Mouse (Mus musculus) stomach, embryonic 16.5 days (tissue): ENCODE data around the gene Gm9821. TPM values are rescaled to one million over a fixed set of nuclear protein-coding genes. Genes with fewer than 3 reads are reported as not detected.

Experiments used
- ATAC-seq: fragments of 200-750 bp; cut with Nextera tagmentation; 2 replicates; pipeline ENCODE4 v1.8.0; 2017; ENCODE audit warnings: moderate number of reproducible peaks, moderate TSS enrichment; ENCODE audit not compliant: insufficient read depth, low FRiP score
- H3K27ac ChIP-seq: fragments of 300-500 bp; sonication (generic); 2 replicates; pipeline ENCODE4 v1.5.1; 2014; ENCODE audit warnings: low read length
- H3K27me3 ChIP-seq: fragments of 300-500 bp; sonication (generic); 2 replicates; pipeline ENCODE4 v1.6.1; 2014; ENCODE audit warnings: low read length, control low read depth, mixed read lengths; ENCODE audit not compliant: control insufficient read depth, insufficient read depth
- H3K36me3 ChIP-seq: fragments of 300-500 bp; sonication (generic); 2 replicates; pipeline ENCODE4 v1.6.1; 2014; ENCODE audit warnings: low read length; ENCODE audit not compliant: control insufficient read depth, insufficient read depth
- H3K4me1 ChIP-seq: fragments of 300-500 bp; sonication (generic); 2 replicates; pipeline ENCODE4 v1.6.1; 2014; ENCODE audit warnings: low read length, control low read depth, mixed read lengths; ENCODE audit not compliant: control insufficient read depth, insufficient read depth
- H3K4me2 ChIP-seq: fragments of 300-500 bp; sonication (generic); 2 replicates; pipeline ENCODE4 v1.6.1; 2014; ENCODE audit warnings: low read depth, low read length, mixed read lengths
- H3K4me3 ChIP-seq: fragments of 300-500 bp; sonication (generic); replicated peaks from 2 replicates; pipeline ENCODE4 v1.5.1; 2014; ENCODE audit warnings: mild to moderate bottlenecking, low read length
- H3K9ac ChIP-seq: fragments of 300-500 bp; sonication (generic); 2 replicates; pipeline ENCODE4 v1.6.1; 2014; ENCODE audit warnings: low read length
- H3K9me3 ChIP-seq: fragments of 300-500 bp; sonication (generic); replicated peaks from 2 replicates; pipeline ENCODE4 v1.6.1; 2016; ENCODE audit warnings: low read length, control low read depth; ENCODE audit not compliant: control insufficient read depth
- WGBS: fragments of 180-500 bp; shearing (Covaris S2); extraction: QIAGEN DNeasy Blood & Tissue Kit; methylation state at CpG from one replicate; pipeline ENCODE4 v1.1.7; 2014; 5-methylcytosine and 5-hydroxymethylcytosine counted together
- polyA plus RNA-seq: library from polyadenylated mRNA; unstranded; fragments of >200 nt; fragmentation: Nextera tagmentation; extraction: Ambion mirVana; gene quantifications from 2 replicates; pipeline ENCODE4 v1.2.1, GENCODE M21; 2015

The Gm9821 gene
- polyA plus RNA-seq, 1 experiment from 2014 or later, result 0.83 TPM

DNA sequence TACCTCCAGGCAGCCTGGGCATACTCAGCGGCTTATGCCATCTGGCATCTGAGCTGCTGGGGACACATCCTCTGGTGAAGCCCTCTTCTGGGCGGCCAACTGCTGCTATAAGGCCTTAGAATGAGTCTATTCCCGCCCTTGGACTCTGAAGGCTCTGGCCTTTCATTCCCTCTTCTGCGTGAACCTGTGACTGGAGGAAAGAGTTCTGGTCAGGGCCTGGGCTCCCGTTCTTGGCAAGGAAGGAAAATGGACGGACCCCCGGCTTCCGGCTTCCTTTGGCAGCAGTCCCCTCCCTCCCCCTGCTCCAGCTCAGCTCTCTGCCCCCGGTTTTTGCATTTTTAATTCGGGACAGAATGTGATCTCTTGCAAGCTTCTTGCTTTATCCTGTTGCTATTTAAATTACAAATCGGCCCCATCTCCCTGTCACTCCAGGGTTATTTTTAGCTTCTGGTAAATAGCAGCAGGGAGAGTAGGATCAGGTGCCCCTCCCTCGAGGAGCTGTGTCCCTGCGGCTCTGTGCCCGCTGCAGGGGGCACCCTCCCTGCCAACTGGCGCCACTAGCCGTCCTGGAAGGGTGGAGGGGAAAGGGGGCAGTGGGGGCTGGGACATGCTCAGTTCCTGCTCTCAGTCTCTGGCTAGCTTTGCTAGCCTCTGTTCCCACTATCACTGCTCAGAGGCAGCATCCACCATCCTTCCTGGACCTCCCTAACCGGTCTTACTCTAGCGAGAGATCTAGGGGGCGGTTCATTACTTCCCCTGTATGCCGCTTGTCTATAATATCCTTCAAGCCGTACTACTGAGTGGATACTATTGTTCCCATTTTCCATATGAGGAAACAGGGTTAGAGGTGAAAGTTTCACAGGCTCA is 26.0 kb downstream of the Gm9821 start:
- Histone ChIP-seq H3K4me3 (no peak overlapping the region), H3K27ac (peak overlapping the region; percentile 79), H3K27me3 (peaks cover 20% of the 10 kb centered on the region), H3K9me3 (no peaks in the 10 kb centered on the region), H3K4me2 (peak overlapping the region; percentile 33; the same call in 1 of the 2 replicates), H3K9ac (peak overlapping the region; percentile 40), H3K4me1 (peaks cover 23% of the 10 kb centered on the region), H3K36me3 (no peaks in the 10 kb centered on the region)
- WGBS, result 24% methylated on average over 21 of the region's 21 CpGs
- 0 out of 2 replicates have a peak, but pooled peaks have one; percentile 12 for ATAC-seq

- peak; percentile 43; the same call in 1 of the 2 replicates for ATAC-seq
These were observed 26.6 kb downstream of the Gm9821 start for GRCm38 (mm10) chr2:91972121-91972566.

GRCm38 (mm10) chr2:91973416-91974135 is 28.1 kb downstream of the Gm9821 start:
- no peak overlapping the region for H3K4me2 ChIP-seq
- H3K36me3 ChIP-seq, result no peaks in the 10 kb centered on the region
- peaks cover 25% of the 10 kb centered on the region for H3K27me3 ChIP-seq
- no peak for ATAC-seq
- no peaks in the 10 kb centered on the region for H3K9me3 ChIP-seq
- H3K27ac ChIP-seq, result no peak overlapping the region
- H3K9ac ChIP-seq, result no peak overlapping the region
- H3K4me1 ChIP-seq, result peaks cover 28% of the 10 kb centered on the region
- no peak overlapping the region for H3K4me3 ChIP-seq
- 59% methylated on average over 7 of the region's 7 CpGs for WGBS

More at GRCm38 (mm10) chr2:91972121-91972566, 26.6 kb downstream of the Gm9821 start:
- no peaks in the 10 kb centered on the region for H3K36me3 ChIP-seq
- WGBS, result 29% methylated on average over 13 of the region's 13 CpGs
- H3K4me1 ChIP-seq, result peaks cover 23% of the 10 kb centered on the region
- peak overlapping the region; percentile 33; the same call in 1 of the 2 replicates for H3K4me2 ChIP-seq
- H3K4me3 ChIP-seq, result no peak overlapping the region
- H3K9me3 ChIP-seq, result no peaks in the 10 kb centered on the region
- no peak overlapping the region for H3K9ac ChIP-seq
- peaks cover 25% of the 10 kb centered on the region for H3K27me3 ChIP-seq
- peak overlapping the region; percentile 79 for H3K27ac ChIP-seq

- Histone ChIP-seq H3K4me2 (peak within 1 kb of the TSS; percentile 70), H3K9me3 (no peaks in the 10 kb centered on the region), H3K4me1 (peaks cover 30% of the 10 kb centered on the region), H3K4me3 (peak within 1 kb of the TSS; percentile 45), H3K9ac (peak within 1 kb of the TSS; percentile 62), H3K27me3 (peaks cover 25% of the 10 kb centered on the region), H3K36me3 (no peaks in the 10 kb centered on the region), H3K27ac (no peak within 1 kb of the TSS)
- WGBS, result 3% methylated on average over 78 of the region's 79 CpGs
- ATAC-seq, result no peak
These were observed 30.4 kb downstream of the Gm9821 start, which contains the start of gene Dgkz for GRCm38 (mm10) chr2:91975581-91976541. TSS of gene Dgkz (minus strand) at chr2:91975864.

- Histone ChIP-seq H3K9me3 (no peaks in the 10 kb centered on the region), H3K4me1 (peaks cover 18% of the 10 kb centered on the region), H3K36me3 (0 out of 2 replicates have a peak, but pooled peaks cover 8% of the 10 kb centered on the region), H3K9ac (no peak overlapping the region; the same call in 1 of the 2 replicates), H3K4me2 (no peak overlapping the region), H3K27me3 (peaks cover 25% of the 10 kb centered on the region), H3K4me3 (no peak overlapping the region), H3K27ac (peak overlapping the region; percentile 38; the same call in 1 of the 2 replicates)
- 70% methylated on average over 4 of the region's 4 CpGs for WGBS
- no peak for ATAC-seq
These were observed 32.5 kb downstream of the Gm9821 start for GRCm38 (mm10) chr2:91977960-91978359.

DNA sequence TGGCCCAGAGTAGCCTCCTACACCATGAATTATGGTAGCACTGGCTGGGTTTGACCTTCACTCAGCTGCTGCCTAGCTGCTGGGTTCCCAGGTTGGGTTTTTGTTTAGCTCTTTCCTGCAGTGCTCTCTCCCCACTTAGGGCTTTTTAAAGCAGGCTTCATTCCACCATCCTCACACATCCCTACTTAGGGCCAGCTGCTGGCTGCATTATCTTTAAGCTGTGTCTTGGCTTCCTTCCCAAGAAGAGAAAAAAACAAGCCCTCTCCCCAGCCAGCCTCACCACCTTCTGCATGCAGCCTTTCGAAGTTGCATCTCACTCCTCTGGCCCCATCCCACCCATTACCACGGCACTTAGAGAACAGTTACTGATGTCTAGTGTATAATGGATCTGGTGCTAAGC is 33.0 kb downstream of the Gm9821 start:
- peak; percentile 55; the same call in 1 of the 2 replicates for ATAC-seq
- no peak overlapping the region; the same call in 1 of the 2 replicates for H3K9ac ChIP-seq

DNA sequence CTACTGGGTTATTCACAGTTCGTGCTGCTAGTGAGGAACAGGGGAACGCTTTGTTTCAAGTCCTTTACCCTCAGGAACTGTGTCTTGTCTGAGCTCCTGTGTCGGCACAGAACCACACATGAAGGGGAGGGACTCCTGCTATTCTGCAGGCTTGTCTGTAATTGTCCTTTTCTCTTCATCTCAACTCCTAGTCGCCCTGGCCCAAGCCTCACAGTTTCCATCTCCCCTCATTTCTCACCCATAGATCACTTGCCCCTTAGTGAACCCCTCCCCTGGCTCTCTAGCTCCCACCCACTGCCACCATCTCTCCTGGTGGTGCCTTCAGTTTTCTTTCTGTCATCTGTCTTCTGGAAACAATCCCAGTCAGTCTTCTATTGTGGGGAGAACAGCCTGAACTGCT is 34.7 kb downstream of the Gm9821 start:
- ATAC-seq, result no peak
- Histone ChIP-seq H3K4me3 (no peak overlapping the region), H3K4me2 (no peak overlapping the region), H3K36me3 (0 out of 2 replicates have a peak, but pooled peaks cover 8% of the 10 kb centered on the region), H3K9ac (no peak overlapping the region), H3K4me1 (peaks cover 31% of the 10 kb centered on the region), H3K27ac (no peak overlapping the region), H3K9me3 (no peaks in the 10 kb centered on the region), H3K27me3 (peaks cover 17% of the 10 kb centered on the region)
- 27% methylated on average over 4 of the region's 4 CpGs for WGBS

More for the DNA sequence above, 33.0 kb downstream of the Gm9821 start:
- WGBS, result 11% methylated on average over 2 of the region's 2 CpGs
- no peak overlapping the region for H3K4me3 ChIP-seq
- peaks cover 25% of the 10 kb centered on the region for H3K27me3 ChIP-seq
- H3K27ac ChIP-seq, result peak overlapping the region; percentile 38; the same call in 1 of the 2 replicates
- H3K4me2 ChIP-seq, result no peak overlapping the region
- 0 out of 2 replicates have a peak, but pooled peaks cover 8% of the 10 kb centered on the region for H3K36me3 ChIP-seq
- H3K9me3 ChIP-seq, result no peaks in the 10 kb centered on the region
- peaks cover 18% of the 10 kb centered on the region for H3K4me1 ChIP-seq

DNA sequence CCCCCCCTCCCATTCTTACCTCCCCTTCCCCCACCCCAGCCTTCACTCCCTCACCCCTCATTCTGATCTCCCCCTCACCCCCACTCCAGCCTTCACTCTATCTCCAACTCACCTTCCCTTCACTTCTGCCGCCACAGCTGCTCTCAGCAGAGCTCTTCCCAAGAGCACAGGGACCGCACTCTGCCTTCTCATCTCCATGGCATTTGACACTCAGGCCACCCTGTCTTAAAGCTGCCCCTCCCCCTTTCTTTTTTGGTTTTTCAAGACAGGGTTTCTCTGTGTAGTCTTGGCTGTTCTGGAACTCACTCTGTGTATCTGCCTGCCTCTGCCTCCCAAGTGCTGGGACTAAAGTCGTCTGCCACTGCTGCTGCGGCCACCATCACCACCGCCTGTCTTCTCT is 35.3 kb downstream of the Gm9821 start:
- Histone ChIP-seq H3K36me3 (0 out of 2 replicates have a peak, but pooled peaks cover 8% of the 10 kb centered on the region), H3K4me1 (peaks cover 27% of the 10 kb centered on the region), H3K9me3 (no peaks in the 10 kb centered on the region), H3K4me2 (no peak overlapping the region), H3K4me3 (no peak overlapping the region), H3K27me3 (peaks cover 11% of the 10 kb centered on the region), H3K9ac (no peak overlapping the region), H3K27ac (no peak overlapping the region)
- 63% methylated on average over 5 of the region's 5 CpGs for WGBS
- no peak for ATAC-seq
